Mouse (Mus musculus) heart, postnatal 25 days (tissue): ENCODE measurements around the gene Amot. TPM values are rescaled to one million over a fixed set of nuclear protein-coding genes. Genes with fewer than 3 reads are reported as not detected.

Experiments
- DNase-seq: peaks from one replicate; pipeline ENCODE4 v3.0.0; 2022; ENCODE audit warnings: low spot score
- intact Hi-C: fragments of 180-260 bp; cut with DNase I; formaldehyde crosslinking; loops from one replicate; pipeline ENCODE4 v1.15.1; 2025
- total RNA-seq, 2 experiments: library from RNA; stranded (reverse); gene quantifications; 2 replicates each; pipeline ENCODE4 v1.2.3; 2021

Gene Amot
- total RNA-seq, 2 experiments from 2014 or later = 4.9 to 6.2 TPM

DNA sequence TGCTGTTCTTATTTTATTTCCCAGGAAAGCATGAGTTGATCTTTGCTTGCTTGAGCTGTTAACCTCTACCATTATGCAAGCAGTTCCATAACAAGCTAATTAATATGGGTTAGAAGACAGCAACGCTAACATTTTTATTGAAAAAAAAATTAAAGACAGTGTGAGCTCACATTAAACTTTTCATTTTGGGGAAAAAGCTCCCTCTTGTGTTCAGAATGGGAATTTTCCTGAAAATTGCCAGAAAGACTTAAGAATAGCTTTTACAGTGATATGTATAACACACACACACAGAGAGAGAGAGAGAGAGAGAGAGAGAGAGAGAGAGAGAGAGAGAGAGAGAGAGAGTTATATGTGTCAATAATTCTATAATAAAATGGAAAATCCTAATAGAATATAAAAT is 105.7 kb downstream of the Amot start:
- intact Hi-C loops = loop anchor here (5.0 kb wide), 1 partner anchor 997 kb away; no protein-coding TSS in a partner anchor
- DNase-seq = no peak

Other genes with a start within 250 kb of the Amot start
- not detected for gene Lhfpl1, start 156.1 kb downstream of the Amot start, total RNA-seq